In genomic region chr19:47017831-47018230, GRCm38 (mm10) we compare ENCODE assay signal across 14 mouse cellular contexts. TPM values are rescaled to one million over a fixed set of nuclear protein-coding genes. Genes with fewer than 3 reads are reported as not detected.
DNase-seq lines count a peak whose midpoint lies in the region; ATAC-seq and TF ChIP-seq lines count a peak whose summit lies in the region.
"Had no signal": no experiment of that assay in that cellular context is flagged by ENCODE, and none has a peak within 500 bp of the region (broad histone marks: within the 10 kb centered on the region; RNA-seq: fewer than 3 reads in every experiment).

No protein-coding gene starts in this region.

- WGBS in forebrain, embryonic 15.5 days: 2% methylated on average over 3 of the region's 3 CpGs
- 4% methylated on average over 3 of the region's 3 CpGs for WGBS in midbrain, embryonic 12.5 days
- WGBS in lung, postnatal 0 days: 8% methylated on average over 3 of the region's 3 CpGs

- ATAC-seq in forebrain, embryonic 15.5 days (replicated peaks): no peak
- no peak for ATAC-seq in midbrain, embryonic 12.5 days (ENCODE audit: low FRiP score, low read depth)
- no peak for ATAC-seq in lung, postnatal 0 days
- ATAC-seq: Patski had no signal

- intact Hi-C loops in left cerebral cortex, adult 2 months (cut with DNase I): no loop called here

- H3K9ac ChIP-seq in forebrain, embryonic 15.5 days (replicated peaks): peak overlapping the region; percentile 55
- H3K9ac ChIP-seq in midbrain, embryonic 12.5 days (replicated peaks): peak overlapping the region; percentile 55
- no peak overlapping the region for H3K9ac ChIP-seq in lung, postnatal 0 days (replicated peaks; ENCODE audit: low read depth)
- H3K9ac ChIP-seq: liver, embryonic 15.5 days had no signal

- H3K36me3 ChIP-seq in forebrain, embryonic 15.5 days: peaks cover 23% of the 10 kb centered on the region
- H3K36me3 ChIP-seq in midbrain, embryonic 12.5 days: peaks cover 9% of the 10 kb centered on the region
- no peaks in the 10 kb centered on the region for H3K36me3 ChIP-seq in lung, postnatal 0 days (ENCODE audit: insufficient read depth, low read length)
- H3K36me3 ChIP-seq: liver, embryonic 15.5 days had no signal

- no peak for DNase-seq in left cerebral cortex, adult 2 months (ENCODE audit: extremely low spot score in 1 of 2, low spot score in 2 of 2)
- no peak for DNase-seq in left cerebral cortex, adult 8-10 months (ENCODE audit: low spot score in 2 of 2)
- DNase-seq in spleen, adult 18-20 months: no peak
- no peak for DNase-seq in Muller cell, postnatal 12 days (ENCODE audit: inconsistent ontology term)
- no peak for DNase-seq in kidney, postnatal 14 days
- DNase-seq in lung, postnatal 0 days (ENCODE audit: low spot score): no peak
- DNase-seq: cerebellum, postnatal 14 days; heart, adult 2 months had no signal

- H3K9me3 ChIP-seq in forebrain, embryonic 15.5 days: no peaks in the 10 kb centered on the region
- H3K9me3 ChIP-seq in midbrain, embryonic 12.5 days: no peaks in the 10 kb centered on the region
- no peaks in the 10 kb centered on the region for H3K9me3 ChIP-seq in lung, postnatal 0 days (ENCODE audit: low read length)
- H3K9me3 ChIP-seq: liver, embryonic 15.5 days had no signal

- H3K27me3 ChIP-seq in forebrain, embryonic 15.5 days: peaks cover 21% of the 10 kb centered on the region; the same call in 1 of the 2 replicates
- peaks cover 45% of the 10 kb centered on the region for H3K27me3 ChIP-seq in midbrain, embryonic 12.5 days
- H3K27me3 ChIP-seq in lung, postnatal 0 days (replicated peaks; ENCODE audit: insufficient read depth, low read length): peaks cover 37% of the 10 kb centered on the region

- TF ChIP-seq CTCF in left cerebral cortex, adult 2 months (IDR thresholded peaks at IDR 0.05): no peak
- no peak for TF ChIP-seq CTCF in lung, postnatal 0 days (IDR thresholded peaks at IDR 0.05)

- H3K27ac ChIP-seq in left cerebral cortex, adult 2 months: no peak overlapping the region
- peak overlapping the region; percentile 70 for H3K27ac ChIP-seq in forebrain, embryonic 15.5 days (replicated peaks)
- H3K27ac ChIP-seq in midbrain, embryonic 12.5 days (replicated peaks): peak overlapping the region; percentile 82
- no peak overlapping the region for H3K27ac ChIP-seq in lung, postnatal 0 days (ENCODE audit: low read length)
- H3K27ac ChIP-seq: heart, adult 2 months; liver, embryonic 15.5 days had no signal

- TF ChIP-seq EP300 in lung, postnatal 0 days (IDR thresholded peaks at IDR 0.05): no peak

- H3K4me2 ChIP-seq in forebrain, embryonic 15.5 days (replicated peaks): peak overlapping the region; percentile 80
- peak overlapping the region; percentile 58 for H3K4me2 ChIP-seq in midbrain, embryonic 12.5 days (replicated peaks)
- no peak overlapping the region for H3K4me2 ChIP-seq in lung, postnatal 0 days (replicated peaks; ENCODE audit: low read depth, low read length)
- H3K4me2 ChIP-seq: liver, embryonic 15.5 days had no signal

- H3K4me1 ChIP-seq in forebrain, embryonic 15.5 days: peaks cover 36% of the 10 kb centered on the region
- peaks cover 19% of the 10 kb centered on the region for H3K4me1 ChIP-seq in midbrain, embryonic 12.5 days
- H3K4me1 ChIP-seq in lung, postnatal 0 days (ENCODE audit: insufficient read depth, low read depth, low read length): peaks cover 8% of the 10 kb centered on the region

- peak overlapping the region; percentile 67 for H3K4me3 ChIP-seq in left cerebral cortex, adult 2 months
- H3K4me3 ChIP-seq in forebrain, embryonic 15.5 days: peak overlapping the region; percentile 56
- H3K4me3 ChIP-seq in midbrain, embryonic 12.5 days: peak overlapping the region; percentile 61
- no peak overlapping the region for H3K4me3 ChIP-seq in lung, postnatal 0 days (ENCODE audit: low read depth, low read length)
- H3K4me3 ChIP-seq: erythroblast, embryonic 14.5 days; heart, adult 2 months; liver, embryonic 15.5 days had no signal

RNA-seq across cellular contexts. Expression of gene Nt5c2, which starts 2.9 kb away (rescaled TPM):
- 10 to 100 TPM; 73.7 to 82.1 TPM for total RNA-seq in left cerebral cortex, adult 2 months (2021)
- total RNA-seq in left cerebral cortex, adult 8-10 months (2022): 10 to 100 TPM; 70.8 to 83.9 (median 82.1) TPM
- polyA plus RNA-seq in forebrain, embryonic 15.5 days (2015; fragmentation: Nextera tagmentation; extraction: Ambion mirVana): 73.2 and 78.2 TPM in 2 replicates
- polyA plus RNA-seq in midbrain, embryonic 12.5 days (2016; fragmentation: Nextera tagmentation; extraction: Ambion mirVana): 79.8 and 84.8 TPM in 2 replicates
- 45.3 and 45.5 TPM in 2 replicates for polyA plus RNA-seq in lung, postnatal 0 days (2015; fragmentation: Nextera tagmentation; extraction: Ambion mirVana)

RNA-seq across cellular contexts. Expression of gene Ina, which starts 3.3 kb away (rescaled TPM):
- total RNA-seq in left cerebral cortex, adult 2 months (2021): 100 to 1,000 TPM; 219 to 227 TPM
- 100 to 1,000 TPM; 175 to 187 (median 178) TPM for total RNA-seq in left cerebral cortex, adult 8-10 months (2022)
- 333 TPM in 2 replicates for polyA plus RNA-seq in forebrain, embryonic 15.5 days (2015; fragmentation: Nextera tagmentation; extraction: Ambion mirVana)
- 368 and 390 TPM in 2 replicates for polyA plus RNA-seq in midbrain, embryonic 12.5 days (2016; fragmentation: Nextera tagmentation; extraction: Ambion mirVana)
- 0.04 and 0.08 TPM in 2 replicates for polyA plus RNA-seq in lung, postnatal 0 days (2015; fragmentation: Nextera tagmentation; extraction: Ambion mirVana)
- total RNA-seq: megakaryocyte progenitor cell, adult 5-6 weeks had no signal
- polyA plus RNA-seq: erythroblast, embryonic 14.5 days had no signal

RNA-seq across cellular contexts. Expression of gene Pcgf6, which starts 32.9 kb away (rescaled TPM):
- 10 to 100 TPM; 20.0 to 20.1 TPM for total RNA-seq in left cerebral cortex, adult 2 months (2021)
- 10 to 100 TPM; 14.4 to 15.8 (median 15.1) TPM for total RNA-seq in left cerebral cortex, adult 8-10 months (2022)
- 27.4 and 29.8 TPM in 2 replicates for polyA plus RNA-seq in forebrain, embryonic 15.5 days (2015; fragmentation: Nextera tagmentation; extraction: Ambion mirVana)
- 32.6 and 33.8 TPM in 2 replicates for polyA plus RNA-seq in midbrain, embryonic 12.5 days (2016; fragmentation: Nextera tagmentation; extraction: Ambion mirVana)
- 6.8 and 7.5 TPM in 2 replicates for polyA plus RNA-seq in lung, postnatal 0 days (2015; fragmentation: Nextera tagmentation; extraction: Ambion mirVana)

RNA-seq across cellular contexts. Expression of gene Taf5, which starts 49.7 kb away (rescaled TPM):
- total RNA-seq in left cerebral cortex, adult 2 months (2021): 1 to 10 TPM; 6.7 to 7.1 TPM
- total RNA-seq in left cerebral cortex, adult 8-10 months (2022): 1 to 10 TPM; 4.8 to 6.0 (median 5.3) TPM
- 6.9 and 7.8 TPM in 2 replicates for polyA plus RNA-seq in forebrain, embryonic 15.5 days (2015; fragmentation: Nextera tagmentation; extraction: Ambion mirVana)
- 11.6 and 12.1 TPM in 2 replicates for polyA plus RNA-seq in midbrain, embryonic 12.5 days (2016; fragmentation: Nextera tagmentation; extraction: Ambion mirVana)
- polyA plus RNA-seq in lung, postnatal 0 days (2015; fragmentation: Nextera tagmentation; extraction: Ambion mirVana): 2.1 and 2.3 TPM in 2 replicates

Comparison
In these comparisons a context has a peak if more than half of its experiments do, and no peak if none do; other contexts are left out.
1. H3K27ac ChIP-seq: peak in forebrain, embryonic 15.5 days (single experiment) and midbrain, embryonic 12.5 days (single experiment); none in left cerebral cortex, adult 2 months (single experiment) and lung, postnatal 0 days (single experiment).
2. RNA of gene Ina, which starts 3.3 kb away (polyA plus RNA-seq): 368 to 390 TPM in midbrain, embryonic 12.5 days and 333 TPM in forebrain, embryonic 15.5 days; 0.04 to 0.08 TPM in lung, postnatal 0 days; every median in the first group is over 100 times any median in the second.